Mouse (Mus musculus): ENCODE measurements around the gene Exoc3l2.

- TF ChIP-seq CTCF (IDR thresholded peaks at IDR 0.05; ENCODE audit: borderline replicate concordance, extremely low read depth, insufficient read depth, insufficient read length): peak; percentile 86
- no peak for TF ChIP-seq POLR2A (IDR thresholded peaks at IDR 0.05; ENCODE audit: borderline replicate concordance, extremely low read depth, insufficient read depth, insufficient read length, poor library complexity, severe bottlenecking)
Measured at GRCm38 (mm10) chr7:19443344-19443743, 19.8 kb upstream of the Exoc3l2 start.

Data from brain, embryonic 14.5 days (tissue).